Mouse (Mus musculus) yolk sac, embryonic 10.5 days (tissue): ENCODE measurements around the gene Zfp512b.

Experiments used
- DNase-seq: peaks from one replicate; pipeline ENCODE4 v3.0.0-alpha.2; 2017; ENCODE audit warnings: low spot score

Zfp512b gene

GRCm38 (mm10) chr2:181572921-181573920, 19.4 kb downstream of the Zfp512b start:
- no peak for DNase-seq

DNA sequence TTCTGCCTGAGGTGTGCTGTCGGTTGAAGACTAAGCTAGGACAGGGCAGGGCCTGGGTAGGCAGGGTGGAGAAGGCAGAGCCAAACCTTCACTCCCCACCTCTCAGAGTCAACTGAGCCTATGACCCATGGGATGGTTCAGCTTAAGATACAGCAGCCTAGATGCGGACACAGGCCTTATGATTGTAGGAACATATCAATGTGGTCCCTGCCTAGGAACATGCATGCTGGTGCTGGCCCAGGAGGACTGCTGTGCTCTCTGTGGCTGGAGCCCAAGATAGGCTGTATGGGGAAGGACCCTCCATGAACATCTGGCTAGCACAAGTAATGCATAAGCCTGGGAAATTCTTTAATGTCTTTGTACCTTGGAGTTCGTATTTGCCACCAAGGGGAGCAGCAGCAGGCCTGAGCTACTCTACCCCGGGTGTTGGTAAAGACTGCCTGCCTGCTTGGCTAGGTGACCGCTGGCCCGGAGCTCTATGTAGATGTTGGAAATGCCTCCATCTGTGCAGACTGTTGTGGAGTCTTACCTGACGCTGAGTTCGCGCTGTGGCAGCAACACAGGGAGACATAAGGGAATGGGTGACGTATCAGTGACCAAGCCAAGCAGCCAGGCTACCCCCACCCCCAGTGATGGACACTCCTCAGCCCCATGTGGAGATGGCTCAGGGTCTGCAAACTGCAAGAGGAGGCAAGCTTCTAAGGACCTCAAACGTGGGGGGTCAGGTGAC, 20.5 kb downstream of the Zfp512b start:
- no peak for DNase-seq

GRCm38 (mm10) chr2:181570921-181571595, 21.5 kb downstream of the Zfp512b start:
- DNase-seq = no peak

DNA sequence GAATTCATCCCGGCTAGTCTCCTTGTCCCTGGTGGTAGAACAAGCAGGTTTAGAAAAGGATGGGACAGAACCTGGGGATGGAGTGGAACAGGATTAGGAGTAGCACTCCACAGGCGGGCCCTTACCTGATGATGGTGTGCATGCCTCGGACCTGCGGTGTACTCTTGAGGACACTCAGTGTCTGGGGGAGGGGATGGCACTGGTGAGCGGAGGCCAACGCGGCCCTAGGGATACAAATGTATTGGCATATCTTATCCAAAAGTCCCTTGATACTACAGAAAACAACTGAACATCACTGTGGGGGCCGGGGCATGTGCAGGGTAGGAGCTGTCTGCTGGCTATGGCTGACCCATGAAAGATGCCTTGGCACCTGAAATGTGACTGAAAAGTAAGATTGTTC, 22.2 kb downstream of the Zfp512b start:
- no peak for DNase-seq

DNA sequence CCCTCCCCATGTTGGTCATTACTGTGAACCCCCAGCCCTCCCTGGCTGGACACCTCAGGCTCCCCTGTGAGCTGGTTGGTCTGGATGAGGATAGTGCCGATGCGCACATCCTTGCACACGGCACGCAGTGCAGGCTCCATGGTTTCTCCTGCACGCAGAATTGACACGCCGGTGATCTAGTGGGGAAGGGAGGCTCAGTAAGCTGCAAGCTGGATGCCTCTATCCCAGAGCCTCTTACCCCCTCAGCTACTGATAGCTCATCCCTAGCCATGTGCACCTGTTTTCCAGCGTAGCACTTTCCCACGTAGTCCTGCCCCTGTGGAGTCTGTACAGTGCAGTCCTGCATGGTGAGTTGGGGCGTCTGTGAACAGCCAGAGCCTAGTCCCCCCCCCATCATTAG, 22.7 kb downstream of the Zfp512b start:
- no peak for DNase-seq

DNA sequence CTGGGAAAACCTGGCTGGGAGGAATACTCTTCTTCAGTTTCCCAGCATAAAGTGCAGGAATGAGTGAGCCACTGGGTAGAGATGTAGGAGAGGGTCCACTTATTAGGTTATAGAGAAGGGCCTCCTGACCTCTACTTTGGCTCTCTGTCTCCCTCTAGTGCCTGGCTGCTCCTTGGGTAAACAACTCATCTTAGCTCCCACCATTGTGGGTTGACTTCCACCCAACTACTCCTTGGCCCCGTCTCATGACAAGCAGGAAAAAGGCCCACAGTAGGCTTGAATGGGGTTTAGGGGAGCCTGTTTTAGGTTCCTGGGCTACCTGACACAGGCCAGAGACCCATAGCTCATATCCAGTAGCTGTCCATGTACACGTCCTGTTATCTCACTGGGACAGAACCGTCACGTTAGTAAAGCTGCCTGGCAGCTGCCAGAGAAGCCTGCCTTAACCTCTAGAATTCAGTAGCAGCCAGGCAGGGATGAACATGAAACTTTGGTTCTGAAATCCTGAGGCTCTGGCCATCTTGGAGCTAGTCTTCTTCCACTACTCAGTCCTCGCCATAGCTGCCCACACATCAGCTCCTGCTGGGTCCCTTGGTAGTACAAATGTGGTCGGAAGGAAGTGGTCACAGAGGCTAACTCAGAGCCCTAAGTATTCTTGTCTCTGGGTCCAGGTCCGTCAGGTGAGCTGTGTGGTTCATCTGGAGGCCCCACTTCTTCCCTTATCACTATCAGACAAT, 24.2 kb downstream of the Zfp512b start:
- no peak for DNase-seq

DNA sequence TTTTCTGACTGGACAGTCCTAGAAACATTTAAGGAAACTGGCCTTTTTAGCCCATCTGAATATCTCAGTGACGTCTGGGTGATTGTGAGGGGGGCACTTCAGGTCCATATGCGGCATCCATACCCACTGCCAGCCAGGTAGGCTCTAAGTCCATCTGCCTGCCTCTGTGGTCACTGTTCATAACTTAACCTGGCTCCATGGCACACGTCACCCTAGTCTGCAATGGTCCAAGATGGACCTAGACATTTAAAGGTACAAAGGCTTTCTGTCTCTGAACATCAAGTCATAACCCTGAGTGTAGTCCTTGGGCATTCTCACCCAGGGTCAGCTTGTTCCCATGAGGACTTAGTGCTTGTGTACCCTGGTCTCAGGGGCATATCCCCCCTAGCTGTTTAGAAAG, 25.3 kb downstream of the Zfp512b start:
- DNase-seq = no peak

DNA sequence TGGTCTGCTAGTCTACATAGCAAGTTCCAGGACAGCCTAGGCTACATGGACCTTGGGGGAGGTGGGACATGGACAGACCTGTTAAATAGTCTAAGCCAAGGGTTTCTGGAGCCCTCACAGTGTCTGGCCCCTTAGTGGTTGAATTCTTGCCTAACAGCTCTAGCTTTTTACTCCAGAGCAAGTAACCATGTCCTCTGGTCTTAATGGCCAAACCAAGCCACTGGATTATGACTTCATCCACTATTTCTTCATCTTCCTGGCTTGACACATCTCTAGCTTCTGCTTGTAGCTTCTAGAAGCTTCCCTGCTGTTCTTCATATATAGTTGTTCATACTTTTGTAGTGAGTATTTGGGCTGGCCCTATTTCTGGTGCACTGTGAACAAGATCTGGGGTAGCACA, 38.8 kb downstream of the Zfp512b start:
- DNase-seq = no peak

DNA sequence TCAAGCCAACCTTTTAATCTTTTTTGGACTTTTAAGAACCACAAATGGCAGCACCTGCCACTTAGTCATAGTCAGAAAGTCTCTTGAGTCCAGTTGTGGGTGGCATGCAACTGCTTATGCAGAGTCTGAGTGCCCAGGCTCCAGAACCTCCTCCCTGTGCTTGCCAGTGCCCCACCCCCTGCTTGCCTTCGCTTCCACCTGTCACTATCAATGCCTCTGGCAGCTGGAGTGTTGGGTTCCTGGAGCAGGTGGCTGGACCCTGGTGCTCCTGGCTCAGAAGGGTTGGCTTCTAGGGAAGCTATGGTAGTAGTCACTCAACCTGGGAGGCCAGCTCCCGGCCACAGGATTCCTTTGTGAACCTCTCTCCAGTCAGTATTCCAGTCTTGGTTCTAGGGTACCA, 42.4 kb downstream of the Zfp512b start:
- DNase-seq = no peak

GRCm38 (mm10) chr2:181548682-181549081, 43.9 kb downstream of the Zfp512b start:
- no peak for DNase-seq

GRCm38 (mm10) chr2:181548227-181548626, 44.4 kb downstream of the Zfp512b start:
- DNase-seq = no peak

DNA sequence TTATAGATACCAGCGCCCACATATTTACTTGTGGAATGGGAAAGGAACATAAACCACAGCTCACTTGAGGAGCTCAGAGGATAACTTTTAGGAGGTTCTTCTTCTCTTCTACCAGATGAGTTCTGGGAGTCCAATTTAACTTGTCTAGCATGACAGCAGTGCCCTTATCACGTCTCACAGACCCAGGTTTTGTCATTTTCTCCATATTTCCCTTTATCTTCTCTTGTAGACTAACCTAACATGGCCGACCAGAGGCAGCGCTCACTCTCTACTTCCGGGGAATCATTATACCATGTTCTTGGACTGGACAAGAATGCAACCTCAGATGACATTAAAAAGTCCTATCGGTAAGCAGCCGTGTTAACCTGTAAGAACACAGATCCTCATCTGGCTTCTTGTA, 46.5 kb downstream of the Zfp512b start:
- no peak for DNase-seq

DNA sequence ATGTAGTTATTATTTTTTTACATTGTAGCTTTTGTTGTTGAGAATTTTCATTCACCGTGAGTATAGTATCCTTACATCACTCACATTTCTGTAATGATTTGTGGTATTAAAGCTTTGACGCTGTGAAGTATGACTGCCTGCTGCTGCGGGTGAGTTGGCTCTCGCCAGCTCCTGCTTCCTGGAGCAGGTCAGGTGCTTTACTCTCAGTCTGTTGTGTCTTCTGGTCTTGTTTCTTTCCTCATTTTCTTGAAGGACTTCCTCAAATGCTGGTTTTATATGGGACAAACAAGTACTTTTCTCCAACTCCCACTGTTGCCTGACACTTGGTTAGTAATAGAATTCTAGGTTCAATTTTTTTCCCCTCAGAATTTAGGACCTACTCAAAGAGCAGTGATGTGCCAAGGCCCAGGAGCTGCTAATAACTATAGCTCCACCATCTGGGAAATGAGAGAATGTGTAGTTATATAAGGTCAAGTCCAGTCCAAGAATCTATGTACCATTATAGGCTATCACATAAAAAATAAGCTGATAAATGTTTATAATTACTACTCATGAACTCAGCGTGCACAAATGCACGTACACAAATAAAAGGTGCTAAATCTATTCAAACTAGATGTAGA, 50.7 kb downstream of the Zfp512b start:
- no peak for DNase-seq

DNA sequence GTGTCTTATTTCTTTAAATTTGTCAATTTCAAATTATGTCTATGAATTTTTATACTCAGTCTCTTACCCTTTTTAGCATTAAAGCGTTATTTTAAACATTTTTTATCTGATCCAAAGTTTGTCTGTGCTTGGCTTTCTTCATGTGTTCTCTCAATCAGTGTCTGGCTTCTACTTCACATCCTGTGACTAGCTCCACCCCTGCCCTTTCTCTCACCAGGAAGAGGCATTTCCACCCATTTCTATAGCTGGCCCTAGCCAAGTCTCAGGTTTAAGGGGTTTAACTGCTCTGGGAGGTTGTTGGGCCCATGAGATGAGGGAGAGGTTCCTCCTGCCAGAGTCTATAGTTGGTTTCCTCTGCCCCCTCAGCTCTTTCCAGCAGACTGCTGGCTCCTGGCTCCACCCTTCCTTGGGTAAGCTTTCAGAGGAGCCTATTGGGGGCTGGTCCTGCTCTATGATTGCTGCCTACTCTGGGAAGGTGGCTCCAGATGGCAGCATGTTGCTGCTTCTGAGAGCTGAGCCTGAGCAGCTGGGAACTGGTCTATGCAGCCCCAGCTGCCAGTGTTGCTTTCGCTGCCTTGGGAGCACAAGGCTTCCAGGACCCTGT, 55.1 kb downstream of the Zfp512b start:
- DNase-seq = no peak

GRCm38 (mm10) chr2:181536410-181536809, 56.2 kb downstream of the Zfp512b start:
- no peak for DNase-seq

DNA sequence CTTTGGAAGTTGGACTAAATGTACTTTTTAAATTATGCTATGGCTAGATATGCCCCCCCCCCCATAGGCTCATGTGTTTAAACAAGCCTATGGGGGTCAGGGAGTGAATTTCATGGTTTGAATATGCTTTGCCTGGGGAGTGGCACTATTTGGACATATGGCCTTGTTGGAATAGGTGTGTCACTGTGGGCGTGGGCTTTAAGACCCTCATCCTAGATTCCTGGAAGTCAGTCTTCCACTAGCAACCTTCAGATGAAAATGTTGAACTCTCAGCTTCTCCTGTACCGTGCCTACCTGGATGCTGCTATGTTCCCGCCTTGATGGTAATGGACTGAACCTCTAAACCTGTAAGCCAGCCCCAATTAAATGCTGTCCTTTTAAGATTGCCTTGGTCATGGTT, 60.0 kb downstream of the Zfp512b start:
- no peak for DNase-seq
